Mouse (Mus musculus): ENCODE measurements around the gene Spred2.

Gene Spred2

GRCm38 (mm10) chr11:19955701-19956100, 31.5 kb downstream of the Spred2 start:
- no peak for DNase-seq

- DNase-seq, result no peak
These were observed 34.8 kb downstream of the Spred2 start for GRCm38 (mm10) chr11:19959006-19959405.

- no peak for DNase-seq
These were observed 35.7 kb downstream of the Spred2 start for GRCm38 (mm10) chr11:19959897-19960296.

- DNase-seq, result peak in 1 of 2 experiments; percentile 48
These were observed 36.4 kb downstream of the Spred2 start for GRCm38 (mm10) chr11:19960541-19960940.

GRCm38 (mm10) chr11:19961088-19961487, 36.9 kb downstream of the Spred2 start:
- DNase-seq, result no peak

- DNase-seq, result no peak
These were observed 37.7 kb downstream of the Spred2 start for GRCm38 (mm10) chr11:19961766-19962365.

- no peak for DNase-seq
These were observed 38.6 kb downstream of the Spred2 start for GRCm38 (mm10) chr11:19962796-19963195.

GRCm38 (mm10) chr11:19963717-19964141, 39.6 kb downstream of the Spred2 start:
- no peak for DNase-seq

GRCm38 (mm10) chr11:19964333-19964732, 40.2 kb downstream of the Spred2 start:
- DNase-seq, result no peak

GRCm38 (mm10) chr11:19965037-19965611, 40.9 kb downstream of the Spred2 start:
- DNase-seq, result no peak

GRCm38 (mm10) chr11:19965664-19966063, 41.5 kb downstream of the Spred2 start:
- no peak for DNase-seq

GRCm38 (mm10) chr11:19966294-19966693, 42.1 kb downstream of the Spred2 start:
- no peak for DNase-seq

- no peak for DNase-seq
These were observed 45.4 kb downstream of the Spred2 start for GRCm38 (mm10) chr11:19969584-19969983.

GRCm38 (mm10) chr11:19971954-19972750, 48.0 kb downstream of the Spred2 start:
- peak in 1 of 2 experiments; percentile 37 for DNase-seq

GRCm38 (mm10) chr11:19973032-19973790, 49.0 kb downstream of the Spred2 start:
- DNase-seq, result no peak

- DNase-seq, result no peak
These were observed 51.9 kb downstream of the Spred2 start for GRCm38 (mm10) chr11:19976032-19976431.

- no peak for DNase-seq
These were observed 53.5 kb downstream of the Spred2 start for GRCm38 (mm10) chr11:19977687-19978086.

- no peak for DNase-seq
These were observed 55.2 kb downstream of the Spred2 start for GRCm38 (mm10) chr11:19979338-19979737.

GRCm38 (mm10) chr11:19982113-19982512, 57.9 kb downstream of the Spred2 start:
- no peak for DNase-seq

- DNase-seq, result no peak
These were observed 58.6 kb downstream of the Spred2 start for GRCm38 (mm10) chr11:19982779-19983178.

GRCm38 (mm10) chr11:19983298-19983697, 59.1 kb downstream of the Spred2 start:
- DNase-seq, result no peak

- DNase-seq, result no peak
These were observed 59.9 kb downstream of the Spred2 start for GRCm38 (mm10) chr11:19984029-19984428.

GRCm38 (mm10) chr11:19985283-19985854, 61.2 kb downstream of the Spred2 start:
- no peak for DNase-seq

All from cerebellum, postnatal 36 days (tissue).